Mouse (Mus musculus): ENCODE measurements around the gene Siah1b. TPM values are rescaled to one million over a fixed set of nuclear protein-coding genes. Genes with fewer than 3 reads are reported as not detected.

Siah1b gene
- polyA plus RNA-seq (2014; fragmentation: Nextera tagmentation; extraction: Ambion mirVana): 38.0 and 38.4 TPM in 2 replicates

DNA sequence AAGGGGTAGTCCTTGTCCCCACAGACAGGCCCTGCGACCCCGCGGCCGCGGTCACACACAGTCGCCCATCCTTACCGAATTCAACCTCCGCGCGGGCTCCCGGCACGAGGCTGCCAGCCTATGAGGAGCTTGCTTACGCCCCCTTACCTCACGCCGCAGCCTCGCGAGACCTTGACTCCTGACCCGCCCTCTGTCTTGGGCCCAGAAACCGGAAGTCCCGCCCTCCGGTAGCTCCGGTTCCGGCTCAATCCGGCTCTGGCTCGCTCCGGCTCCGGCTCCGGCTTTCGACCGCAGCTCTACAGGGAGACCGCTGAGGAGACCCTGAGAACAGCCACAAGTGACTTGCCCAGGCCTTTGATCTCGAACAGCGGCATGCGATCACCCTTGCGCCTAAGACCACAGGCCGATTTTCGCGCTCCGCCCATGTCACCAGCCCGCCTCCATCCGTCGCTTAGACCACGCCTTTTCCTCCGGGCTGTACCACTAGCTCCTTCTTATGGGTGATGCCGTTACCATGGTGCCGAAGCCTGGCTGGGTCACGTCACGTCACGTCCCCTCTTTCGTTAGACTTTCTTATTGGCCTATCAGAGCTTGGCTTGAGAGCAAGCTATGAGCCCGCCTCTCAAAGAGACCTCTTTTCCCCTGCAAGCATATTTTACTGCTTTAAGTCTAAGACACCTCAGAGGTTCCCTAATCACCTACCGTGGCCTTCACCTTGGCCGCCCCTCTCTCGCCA lies at the start of gene Siah1b:
Gene Siah1b (minus strand): TSS at position 454 of the 736 bp plus-strand sequence.
- Histone ChIP-seq H3K27me3 (ENCODE audit: control insufficient read depth, insufficient read depth, low read length) (no peaks in the 10 kb centered on the region; the same call in 1 of the 2 replicates), H3K4me2 (ENCODE audit: low read depth) (peak within 1 kb of the TSS; percentile 58), H3K9me3 (ENCODE audit: control insufficient read depth, low read length) (no peaks in the 10 kb centered on the region), H3K36me3 (ENCODE audit: control insufficient read depth, insufficient read depth, low read length) (no peaks in the 10 kb centered on the region), H3K4me3 (ENCODE audit: low read depth, low read length) (peak within 1 kb of the TSS; percentile 49), H3K9ac (ENCODE audit: low read length) (peak within 1 kb of the TSS; percentile 68), H3K4me1 (ENCODE audit: control insufficient read depth, insufficient read depth, low read length) (no peaks in the 10 kb centered on the region), H3K27ac (ENCODE audit: low read depth, low read length) (peak within 1 kb of the TSS; percentile 21; the same call in 1 of the 2 replicates)
- ATAC-seq (ENCODE audit: insufficient read depth, low FRiP score, low TSS enrichment): peak; percentile 99
- WGBS: 37% methylated on average over 50 of the region's 54 CpGs
- peak; percentile 91 for DNase-seq (ENCODE audit: low spot score)

DNA sequence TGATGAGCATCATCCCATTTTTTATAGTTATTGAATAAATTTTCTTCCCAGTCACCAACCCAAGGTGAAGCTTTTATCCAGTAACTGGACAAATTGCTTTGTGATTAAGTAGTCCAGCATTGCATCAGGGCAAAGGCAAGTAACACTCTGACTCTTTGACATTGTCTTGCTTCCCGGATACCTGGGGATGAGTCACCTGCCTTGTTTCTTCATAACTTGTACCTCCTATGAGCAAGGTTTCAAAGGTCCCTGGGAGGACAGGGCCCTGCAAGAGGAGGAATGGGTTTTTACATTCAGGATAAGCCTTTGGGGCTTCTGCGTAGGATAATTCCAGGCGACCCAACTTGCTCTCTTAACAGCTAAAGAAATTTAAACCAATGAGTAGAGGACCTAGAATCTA lies 47.6 kb upstream of the Siah1b start:
- Histone ChIP-seq H3K36me3 (ENCODE audit: control insufficient read depth, insufficient read depth, low read length) (no peaks in the 10 kb centered on the region), H3K27me3 (ENCODE audit: control insufficient read depth, insufficient read depth, low read length) (no peaks in the 10 kb centered on the region), H3K4me2 (ENCODE audit: low read depth) (no peak overlapping the region), H3K9ac (ENCODE audit: low read length) (no peak overlapping the region), H3K9me3 (ENCODE audit: control insufficient read depth, low read length) (no peaks in the 10 kb centered on the region), H3K4me1 (ENCODE audit: control insufficient read depth, insufficient read depth, low read length) (no peaks in the 10 kb centered on the region), H3K4me3 (ENCODE audit: low read depth, low read length) (no peak overlapping the region), H3K27ac (ENCODE audit: low read depth, low read length) (no peak overlapping the region)
- ATAC-seq (ENCODE audit: insufficient read depth, low FRiP score, low TSS enrichment) (no peak), DNase-seq (ENCODE audit: low spot score) (no peak)
- 86% methylated on average over 3 of the region's 3 CpGs for WGBS

DNA sequence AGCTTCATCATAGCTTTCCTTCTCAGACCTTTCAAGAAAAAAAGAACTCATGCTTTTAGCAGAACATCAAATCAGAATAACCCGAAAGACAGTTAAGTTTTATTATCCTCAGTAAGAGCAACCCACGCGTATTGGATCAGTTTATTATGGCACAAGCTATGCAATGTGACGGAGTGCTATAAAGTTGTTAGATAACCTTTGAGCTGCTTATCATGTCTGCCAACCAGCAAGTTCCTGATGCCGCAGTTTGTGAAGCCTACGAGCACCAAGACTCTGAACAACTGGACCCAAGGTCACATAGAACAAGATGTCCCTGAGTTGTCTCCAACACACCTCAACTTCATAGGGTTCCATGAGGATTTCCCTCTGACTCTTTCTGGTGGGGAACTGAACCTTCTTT lies 37.5 kb upstream of the Siah1b start:
- DNase-seq (ENCODE audit: low spot score) (no peak), ATAC-seq (ENCODE audit: insufficient read depth, low FRiP score, low TSS enrichment) (no peak)
- no peak overlapping the region for H3K4me3 ChIP-seq (ENCODE audit: low read depth, low read length)
- H3K27me3 ChIP-seq (ENCODE audit: control insufficient read depth, insufficient read depth, low read length): no peaks in the 10 kb centered on the region
- no peak overlapping the region for H3K4me2 ChIP-seq (ENCODE audit: low read depth)
- H3K27ac ChIP-seq (ENCODE audit: low read depth, low read length): no peak overlapping the region
- H3K4me1 ChIP-seq (ENCODE audit: control insufficient read depth, insufficient read depth, low read length): no peaks in the 10 kb centered on the region
- 85% methylated on average over 6 of the region's 6 CpGs for WGBS
- no peak overlapping the region for H3K9ac ChIP-seq (ENCODE audit: low read length)
- no peaks in the 10 kb centered on the region for H3K36me3 ChIP-seq (ENCODE audit: control insufficient read depth, insufficient read depth, low read length)
- H3K9me3 ChIP-seq (ENCODE audit: control insufficient read depth, low read length): no peaks in the 10 kb centered on the region

- Histone ChIP-seq H3K27me3 (ENCODE audit: control insufficient read depth, insufficient read depth, low read length) (no peaks in the 10 kb centered on the region), H3K27ac (ENCODE audit: low read depth, low read length) (no peak overlapping the region), H3K9ac (ENCODE audit: low read length) (no peak overlapping the region), H3K9me3 (ENCODE audit: control insufficient read depth, low read length) (no peaks in the 10 kb centered on the region), H3K36me3 (ENCODE audit: control insufficient read depth, insufficient read depth, low read length) (no peaks in the 10 kb centered on the region), H3K4me3 (ENCODE audit: low read depth, low read length) (no peak overlapping the region), H3K4me1 (ENCODE audit: control insufficient read depth, insufficient read depth, low read length) (no peaks in the 10 kb centered on the region), H3K4me2 (ENCODE audit: low read depth) (no peak overlapping the region)
- WGBS: 90% methylated on average over 3 of the region's 3 CpGs
- DNase-seq (ENCODE audit: low spot score) (no peak), ATAC-seq (ENCODE audit: insufficient read depth, low FRiP score, low TSS enrichment) (no peak)
These were observed 34.9 kb upstream of the Siah1b start for GRCm38 (mm10) chrX:164111146-164111545.

GRCm38 (mm10) chrX:164102656-164103055 lies 26.4 kb upstream of the Siah1b start:
- no peak overlapping the region for H3K4me2 ChIP-seq (ENCODE audit: low read depth)
- H3K4me1 ChIP-seq (ENCODE audit: control insufficient read depth, insufficient read depth, low read length): no peaks in the 10 kb centered on the region
- H3K36me3 ChIP-seq (ENCODE audit: control insufficient read depth, insufficient read depth, low read length): no peaks in the 10 kb centered on the region
- no peak overlapping the region for H3K9ac ChIP-seq (ENCODE audit: low read length)
- no peak overlapping the region for H3K4me3 ChIP-seq (ENCODE audit: low read depth, low read length)
- DNase-seq (ENCODE audit: low spot score) (no peak), ATAC-seq (ENCODE audit: insufficient read depth, low FRiP score, low TSS enrichment) (no peak; the same call in 1 of the 2 replicates)
- H3K27ac ChIP-seq (ENCODE audit: low read depth, low read length): no peak overlapping the region
- H3K9me3 ChIP-seq (ENCODE audit: control insufficient read depth, low read length): no peaks in the 10 kb centered on the region
- WGBS: 72% methylated on average over 6 of the region's 6 CpGs
- H3K27me3 ChIP-seq (ENCODE audit: control insufficient read depth, insufficient read depth, low read length): peaks cover 2% of the 10 kb centered on the region; the same call in 1 of the 2 replicates

GRCm38 (mm10) chrX:164102198-164102597 lies 25.9 kb upstream of the Siah1b start:
- H3K9ac ChIP-seq (ENCODE audit: low read length): no peak overlapping the region
- no peak overlapping the region for H3K27ac ChIP-seq (ENCODE audit: low read depth, low read length)
- peaks cover 2% of the 10 kb centered on the region; the same call in 1 of the 2 replicates for H3K27me3 ChIP-seq (ENCODE audit: control insufficient read depth, insufficient read depth, low read length)
- DNase-seq (ENCODE audit: low spot score) (no peak), ATAC-seq (ENCODE audit: insufficient read depth, low FRiP score, low TSS enrichment) (no peak)
- H3K9me3 ChIP-seq (ENCODE audit: control insufficient read depth, low read length): no peaks in the 10 kb centered on the region
- 83% methylated on average over 7 of the region's 7 CpGs for WGBS
- H3K4me1 ChIP-seq (ENCODE audit: control insufficient read depth, insufficient read depth, low read length): no peaks in the 10 kb centered on the region
- H3K4me2 ChIP-seq (ENCODE audit: low read depth): no peak overlapping the region
- no peaks in the 10 kb centered on the region for H3K36me3 ChIP-seq (ENCODE audit: control insufficient read depth, insufficient read depth, low read length)
- H3K4me3 ChIP-seq (ENCODE audit: low read depth, low read length): no peak overlapping the region

GRCm38 (mm10) chrX:164101483-164101882 lies 25.2 kb upstream of the Siah1b start:
- no peak overlapping the region for H3K4me2 ChIP-seq (ENCODE audit: low read depth)
- no peaks in the 10 kb centered on the region for H3K4me1 ChIP-seq (ENCODE audit: control insufficient read depth, insufficient read depth, low read length)
- no peak overlapping the region for H3K9ac ChIP-seq (ENCODE audit: low read length)
- DNase-seq (ENCODE audit: low spot score): no peak
- no peaks in the 10 kb centered on the region for H3K9me3 ChIP-seq (ENCODE audit: control insufficient read depth, low read length)
- no peak for ATAC-seq (ENCODE audit: insufficient read depth, low FRiP score, low TSS enrichment)
- H3K27ac ChIP-seq (ENCODE audit: low read depth, low read length): no peak overlapping the region
- peaks cover 2% of the 10 kb centered on the region; the same call in 1 of the 2 replicates for H3K27me3 ChIP-seq (ENCODE audit: control insufficient read depth, insufficient read depth, low read length)
- H3K4me3 ChIP-seq (ENCODE audit: low read depth, low read length): no peak overlapping the region
- no peaks in the 10 kb centered on the region for H3K36me3 ChIP-seq (ENCODE audit: control insufficient read depth, insufficient read depth, low read length)

DNA sequence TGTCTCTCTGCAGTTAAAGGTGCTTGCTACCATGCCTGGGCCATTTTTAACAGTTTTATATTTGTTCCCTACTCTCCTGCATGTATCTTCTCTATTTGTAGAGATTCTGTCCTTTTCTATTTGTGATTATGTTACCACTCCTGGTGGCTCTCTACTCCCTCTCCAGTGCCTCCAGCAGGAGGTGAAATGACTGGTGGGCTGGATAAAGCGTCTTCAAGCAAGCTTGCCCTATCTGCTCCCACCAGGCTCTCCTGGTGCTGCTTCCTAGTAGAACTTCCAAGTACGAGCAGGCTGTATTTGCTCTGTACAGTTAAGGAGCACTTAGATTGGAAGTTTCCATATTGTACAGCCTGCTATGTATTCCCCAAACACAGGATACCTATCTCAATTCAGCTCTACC lies 19.5 kb upstream of the Siah1b start:
- no peak overlapping the region for H3K9ac ChIP-seq (ENCODE audit: low read length)
- H3K9me3 ChIP-seq (ENCODE audit: control insufficient read depth, low read length): no peaks in the 10 kb centered on the region
- H3K4me1 ChIP-seq (ENCODE audit: control insufficient read depth, insufficient read depth, low read length): no peaks in the 10 kb centered on the region
- ATAC-seq (ENCODE audit: insufficient read depth, low FRiP score, low TSS enrichment) (no peak), DNase-seq (ENCODE audit: low spot score) (no peak)
- no peaks in the 10 kb centered on the region for H3K27me3 ChIP-seq (ENCODE audit: control insufficient read depth, insufficient read depth, low read length)
- H3K4me3 ChIP-seq (ENCODE audit: low read depth, low read length): no peak overlapping the region
- no peak overlapping the region for H3K4me2 ChIP-seq (ENCODE audit: low read depth)
- no peaks in the 10 kb centered on the region for H3K36me3 ChIP-seq (ENCODE audit: control insufficient read depth, insufficient read depth, low read length)
- WGBS: 77% methylated on average over 2 of the region's 2 CpGs
- H3K27ac ChIP-seq (ENCODE audit: low read depth, low read length): no peak overlapping the region

- H3K27me3 ChIP-seq (ENCODE audit: control insufficient read depth, insufficient read depth, low read length): no peaks in the 10 kb centered on the region
- DNase-seq (ENCODE audit: low spot score) (no peak), ATAC-seq (ENCODE audit: insufficient read depth, low FRiP score, low TSS enrichment) (no peak)
- no peaks in the 10 kb centered on the region for H3K4me1 ChIP-seq (ENCODE audit: control insufficient read depth, insufficient read depth, low read length)
- no peaks in the 10 kb centered on the region for H3K36me3 ChIP-seq (ENCODE audit: control insufficient read depth, insufficient read depth, low read length)
- no peak overlapping the region for H3K4me2 ChIP-seq (ENCODE audit: low read depth)
- no peak overlapping the region for H3K4me3 ChIP-seq (ENCODE audit: low read depth, low read length)
- WGBS: 88% methylated on average over 5 of the region's 5 CpGs
- H3K9me3 ChIP-seq (ENCODE audit: control insufficient read depth, low read length): no peaks in the 10 kb centered on the region
- H3K9ac ChIP-seq (ENCODE audit: low read length): no peak overlapping the region
- H3K27ac ChIP-seq (ENCODE audit: low read depth, low read length): no peak overlapping the region
These were observed 17.1 kb upstream of the Siah1b start for GRCm38 (mm10) chrX:164093435-164093834.
